Comparison of ENCODE assay signal across 24 mouse cellular contexts in the genomic region with DNA sequence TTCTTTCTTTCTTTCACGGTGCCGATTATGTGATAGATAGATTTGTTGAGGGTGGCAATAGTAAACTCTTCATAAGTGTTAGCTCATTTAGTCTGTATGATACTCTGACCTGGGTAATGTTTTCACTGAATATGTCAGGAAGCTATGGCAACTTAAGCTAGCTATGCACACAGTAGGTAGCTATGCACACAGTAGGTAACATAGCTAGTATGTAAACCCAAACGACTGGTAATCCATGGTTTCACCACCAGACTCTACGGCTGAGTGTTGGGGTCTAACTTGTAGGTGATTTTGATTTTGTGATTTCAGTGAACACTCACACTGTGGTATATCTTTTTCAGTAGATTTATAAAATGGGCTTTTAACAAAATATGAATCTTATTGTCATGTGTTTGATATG. TPM values are rescaled to one million over a fixed set of nuclear protein-coding genes. Genes with fewer than 3 reads are reported as not detected.
"Had no signal": no experiment of that assay in that cellular context is flagged by ENCODE, and none has a peak within 500 bp of the region (broad histone marks: within the 10 kb centered on the region; RNA-seq: fewer than 3 reads in every experiment).

No protein-coding gene starts in this region.

- H3K27me3 ChIP-seq: neural tube, embryonic 13.5 days; neural tube, embryonic 15.5 days; stomach, embryonic 15.5 days had no signal

- H3K4me2 ChIP-seq: neural tube, embryonic 13.5 days; neural tube, embryonic 15.5 days; stomach, embryonic 15.5 days had no signal

- H3K4me3 ChIP-seq: neural tube, embryonic 13.5 days; neural tube, embryonic 15.5 days; stomach, embryonic 15.5 days had no signal

- H3K4me1 ChIP-seq: neural tube, embryonic 13.5 days; neural tube, embryonic 15.5 days; stomach, embryonic 15.5 days had no signal

- H3K9ac ChIP-seq: neural tube, embryonic 13.5 days; neural tube, embryonic 15.5 days; stomach, embryonic 15.5 days had no signal

- DNase-seq: retina, postnatal 1 day; right cerebral cortex, adult 18-20 months; right cerebral cortex, postnatal 14 days; right cerebral cortex, postnatal 25 days; right cerebral cortex, postnatal 4 days; spleen, adult 18-20 months; thymus, adult 18-20 months; thymus, adult 2 months; thymus, postnatal 14 days; thymus, postnatal 25 days; thymus, postnatal 36 days; thymus, postnatal 4 days had no signal

- H3K36me3 ChIP-seq: neural tube, embryonic 13.5 days; neural tube, embryonic 15.5 days; stomach, embryonic 15.5 days had no signal

- H3K27ac ChIP-seq: neural tube, embryonic 13.5 days; neural tube, embryonic 15.5 days; stomach, embryonic 15.5 days; stomach, postnatal 0 days had no signal

- H3K9me3 ChIP-seq: neural tube, embryonic 13.5 days; neural tube, embryonic 15.5 days; stomach, embryonic 15.5 days had no signal

RNA-seq across cellular contexts. Expression of a gene that starts 1.6 kb away (rescaled TPM):
- total RNA-seq: neutrophil, adult 5-6 weeks had no signal
- polyA plus RNA-seq: neural tube, embryonic 13.5 days; neural tube, embryonic 14.5 days; neural tube, embryonic 15.5 days; small intestine, adult 2 months; spleen, adult 2 months; stomach, embryonic 14.5 days; stomach, embryonic 15.5 days; stomach, embryonic 16.5 days; stomach, postnatal 0 days; thymus, adult 2 months; thymus, postnatal 0 days; urinary bladder, adult 2 months had no signal
